In genomic region chr15:7993721-7994120, GRCm38 (mm10) we compare ENCODE assay signal across 27 mouse cellular contexts.
A peak's percentile ranks its signal among the peaks of the same experiment; 100 is the strongest.
DNase-seq lines count a peak whose midpoint lies in the region; ATAC-seq and TF ChIP-seq lines count a peak whose summit lies in the region.
"Had no signal": no experiment of that assay in that cellular context is flagged by ENCODE, and none has a peak within 500 bp of the region (broad histone marks: within the 10 kb centered on the region; RNA-seq: fewer than 3 reads in every experiment).

No protein-coding gene starts in this region.

- H3K9ac ChIP-seq in intestine, embryonic 14.5 days (ENCODE audit: low read length), result no peak overlapping the region
- no peak overlapping the region for H3K9ac ChIP-seq in intestine, postnatal 0 days (ENCODE audit: low read depth, low read length)
- no peak overlapping the region for H3K9ac ChIP-seq in kidney, embryonic 16.5 days (replicated peaks; ENCODE audit: low read length)
- H3K9ac ChIP-seq: embryonic facial prominence, embryonic 13.5 days; forebrain, postnatal 0 days; hindbrain, embryonic 12.5 days; hindbrain, embryonic 15.5 days; intestine, embryonic 15.5 days had no signal

- H3K4me3 ChIP-seq in intestine, embryonic 14.5 days (ENCODE audit: low read depth, low read length), result no peak overlapping the region
- no peak overlapping the region for H3K4me3 ChIP-seq in intestine, postnatal 0 days (ENCODE audit: low read depth, low read length)
- no peak overlapping the region for H3K4me3 ChIP-seq in kidney, embryonic 16.5 days (ENCODE audit: low read length)
- H3K4me3 ChIP-seq: embryonic facial prominence, embryonic 13.5 days; forebrain, embryonic 10.5 days; hindbrain, embryonic 12.5 days; hindbrain, embryonic 15.5 days; intestine, embryonic 15.5 days had no signal

- H3K27me3 ChIP-seq in intestine, embryonic 14.5 days (replicated peaks; ENCODE audit: control insufficient read depth, insufficient read depth, low read length), result no peaks in the 10 kb centered on the region
- no peaks in the 10 kb centered on the region for H3K27me3 ChIP-seq in intestine, postnatal 0 days (replicated peaks; ENCODE audit: control insufficient read depth, insufficient read depth, low read length)
- no peaks in the 10 kb centered on the region for H3K27me3 ChIP-seq in kidney, embryonic 16.5 days (ENCODE audit: insufficient read depth, low read length)
- H3K27me3 ChIP-seq: CH12.LX; embryonic facial prominence, embryonic 13.5 days; hindbrain, embryonic 12.5 days; hindbrain, embryonic 15.5 days; intestine, embryonic 15.5 days; Patski had no signal

- no peaks in the 10 kb centered on the region; the same call in 1 of the 2 replicates for H3K4me1 ChIP-seq in intestine, embryonic 14.5 days (replicated peaks; ENCODE audit: control insufficient read depth, insufficient read depth, low read length)
- no peaks in the 10 kb centered on the region for H3K4me1 ChIP-seq in intestine, postnatal 0 days (replicated peaks; ENCODE audit: control insufficient read depth, insufficient read depth, low read length)
- 0 out of 2 replicates have a peak, but pooled peaks cover 3% of the 10 kb centered on the region for H3K4me1 ChIP-seq in kidney, embryonic 16.5 days (ENCODE audit: insufficient read depth, low read length)
- H3K4me1 ChIP-seq: forebrain, embryonic 10.5 days; hindbrain, embryonic 12.5 days; hindbrain, embryonic 15.5 days; intestine, embryonic 15.5 days had no signal

- H3K9me3 ChIP-seq in intestine, embryonic 14.5 days (ENCODE audit: control insufficient read depth, low read length), result no peaks in the 10 kb centered on the region
- H3K9me3 ChIP-seq in intestine, postnatal 0 days (ENCODE audit: control insufficient read depth), result no peaks in the 10 kb centered on the region
- H3K9me3 ChIP-seq in kidney, embryonic 16.5 days (ENCODE audit: low read length), result no peaks in the 10 kb centered on the region
- H3K9me3 ChIP-seq: embryonic facial prominence, embryonic 13.5 days; forebrain, embryonic 10.5 days; G1E; hindbrain, embryonic 12.5 days; hindbrain, embryonic 15.5 days; intestine, embryonic 15.5 days had no signal

- peak; percentile 35 for ATAC-seq in frontal cortex, adult (ENCODE audit: low TSS enrichment)
- no peak for ATAC-seq in intestine, embryonic 14.5 days (replicated peaks; ENCODE audit: low FRiP score, low TSS enrichment, low read depth)
- no peak for ATAC-seq in intestine, postnatal 0 days
- no peak for ATAC-seq in kidney, embryonic 16.5 days (ENCODE audit: low FRiP score, low TSS enrichment)
- ATAC-seq: forebrain, embryonic 14.5 days; intestine, embryonic 15.5 days; Patski had no signal

- H3K27ac ChIP-seq in intestine, embryonic 14.5 days (ENCODE audit: low read depth), result no peak overlapping the region
- H3K27ac ChIP-seq in intestine, postnatal 0 days (ENCODE audit: low read depth, low read length), result no peak overlapping the region
- H3K27ac ChIP-seq in kidney, embryonic 16.5 days (ENCODE audit: low read length), result no peak overlapping the region
- H3K27ac ChIP-seq: embryonic facial prominence, embryonic 13.5 days; forebrain, embryonic 10.5 days; hindbrain, embryonic 12.5 days; hindbrain, embryonic 15.5 days; intestine, embryonic 15.5 days had no signal

- 54% methylated on average over 6 of the region's 6 CpGs for WGBS in intestine, embryonic 14.5 days
- 76% methylated on average over 6 of the region's 6 CpGs for WGBS in intestine, postnatal 0 days
- 57% methylated on average over 6 of the region's 6 CpGs for WGBS in kidney, embryonic 16.5 days

- DNase-seq in frontal cortex, postnatal 36 days (ENCODE audit: low spot score in 2 of 2), result no peak
- DNase-seq in intestine, embryonic 14.5 days (ENCODE audit: low spot score), result peak; percentile 18
- peak; percentile 26 for DNase-seq in brain, adult 2 months (ENCODE audit: low read depth, low spot score)
- DNase-seq: adrenal gland, postnatal 10 days; adrenal gland, postnatal 36 days; B cell, adult 2 months; cerebellum, adult 11 months; cerebellum, adult 2 months; cerebellum, adult 9-11 months; cerebellum, postnatal 25 days; forebrain, postnatal 0 days; gastrocnemius, postnatal 36 days; heart, adult 11 months; kidney, adult 18-20 months had no signal

- TF ChIP-seq CTCF in intestine, postnatal 0 days (IDR thresholded peaks at IDR 0.05; ENCODE audit: low read depth), result no peak

- H3K4me2 ChIP-seq in intestine, embryonic 14.5 days (ENCODE audit: low read length), result no peak overlapping the region
- H3K4me2 ChIP-seq in intestine, postnatal 0 days (replicated peaks; ENCODE audit: low read depth), result no peak overlapping the region
- H3K4me2 ChIP-seq in kidney, embryonic 16.5 days (replicated peaks; ENCODE audit: low read depth, low read length), result no peak overlapping the region
- H3K4me2 ChIP-seq: embryonic facial prominence, embryonic 13.5 days; heart, embryonic 11.5 days; hindbrain, embryonic 12.5 days; hindbrain, embryonic 15.5 days; intestine, embryonic 15.5 days had no signal

- no peaks in the 10 kb centered on the region for H3K36me3 ChIP-seq in intestine, embryonic 14.5 days (ENCODE audit: control insufficient read depth, insufficient read depth, low read length)
- H3K36me3 ChIP-seq in intestine, postnatal 0 days (ENCODE audit: control insufficient read depth, insufficient read depth), result no peaks in the 10 kb centered on the region
- no peaks in the 10 kb centered on the region for H3K36me3 ChIP-seq in kidney, embryonic 16.5 days (ENCODE audit: insufficient read depth, low read length)
- H3K36me3 ChIP-seq: embryonic facial prominence, embryonic 13.5 days; hindbrain, embryonic 12.5 days; hindbrain, embryonic 15.5 days; intestine, embryonic 15.5 days had no signal

Comparison
In these comparisons a context has a peak if more than half of its experiments do, and no peak if none do; other contexts are left out.
1. DNase-seq: peak in intestine, embryonic 14.5 days (single experiment) and brain, adult 2 months (single experiment); none in frontal cortex, postnatal 36 days (0 of 2).